Mouse (Mus musculus) embryonic fibroblast, embryonic 13.5 days (primary cell): ENCODE data around the gene Socs2.
"Not testable (repeated sequence)": the region's sequence is repeated elsewhere in the genome, so short reads cannot be mapped to it uniquely, and the experiment has no call there.

Experiments
- CTCF ChIP-seq: IDR thresholded peaks from 2 replicates; pipeline ENCODE4 v1.5.1; 2011; ENCODE audit warnings: mild to moderate bottlenecking, control low read depth, low read length, moderate library complexity, borderline replicate concordance; ENCODE audit not compliant: insufficient read depth
- POLR2A ChIP-seq: IDR thresholded peaks from 2 replicates; pipeline ENCODE4 v1.6.1; 2011; ENCODE audit warnings: low read depth, mild to moderate bottlenecking, control low read depth, low read length, moderate library complexity

DNA sequence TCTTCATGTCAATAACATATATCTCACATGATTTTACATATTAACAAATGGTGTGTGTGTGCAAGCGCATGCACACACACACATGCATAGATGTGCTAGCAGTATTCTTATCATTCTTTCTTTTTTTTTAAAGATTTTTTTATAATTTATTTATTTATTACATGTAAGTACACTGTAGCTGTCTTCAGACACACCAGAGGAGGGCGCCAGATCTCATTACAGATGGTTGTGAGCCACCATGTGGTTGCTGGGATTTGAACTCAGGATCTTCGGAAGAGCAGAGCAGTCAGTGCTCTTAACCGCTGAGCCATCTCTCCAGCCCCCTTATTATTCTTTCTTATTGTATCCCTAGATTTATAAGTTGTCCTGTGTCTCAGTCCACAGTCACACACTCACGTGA lies 27.2 kb downstream of the Socs2 start:
- not testable (repeated sequence) for TF ChIP-seq CTCF, POLR2A
